Mouse (Mus musculus): ENCODE data around the gene Usp2.

Usp2 gene

DNA sequence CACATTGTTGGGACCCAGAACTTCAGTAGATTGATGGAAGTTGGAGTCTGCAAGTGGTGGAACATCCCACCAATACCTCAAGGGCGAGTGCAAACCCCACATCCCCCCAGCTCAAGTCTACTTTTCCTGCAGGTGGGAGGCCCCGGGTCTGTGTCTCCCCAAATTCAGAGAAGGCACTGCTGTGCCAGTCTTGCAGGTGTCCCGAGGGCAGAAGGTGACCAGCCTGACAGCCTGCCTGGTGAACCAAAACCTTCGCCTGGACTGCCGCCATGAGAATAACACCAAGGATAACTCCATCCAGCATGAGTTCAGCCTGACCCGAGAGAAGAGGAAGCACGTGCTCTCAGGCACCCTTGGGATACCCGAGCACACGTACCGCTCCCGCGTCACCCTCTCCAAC lies 20.4 kb upstream of the Usp2 start:
- no peak for DNase-seq (ENCODE audit: low read depth, low spot score)

DNA sequence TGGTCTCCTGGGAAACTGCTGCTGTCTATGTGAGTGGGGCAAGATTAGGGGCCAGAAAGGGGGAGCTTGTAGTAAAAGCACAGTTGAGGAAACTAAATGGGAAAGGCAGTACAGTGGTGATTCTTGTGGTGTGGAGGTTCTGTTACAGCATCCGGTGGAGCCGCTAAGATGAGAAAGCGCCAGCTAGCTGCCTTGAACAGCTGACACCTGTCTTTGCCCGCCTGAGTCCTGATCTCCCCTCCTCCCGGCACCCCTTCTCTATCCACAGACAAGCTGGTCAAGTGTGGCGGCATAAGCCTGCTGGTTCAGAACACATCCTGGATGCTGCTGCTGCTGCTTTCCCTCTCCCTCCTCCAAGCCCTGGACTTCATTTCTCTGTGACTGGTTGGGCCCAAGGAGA lies 19.8 kb upstream of the Usp2 start:
- DNase-seq (ENCODE audit: low read depth, low spot score): no peak

DNA sequence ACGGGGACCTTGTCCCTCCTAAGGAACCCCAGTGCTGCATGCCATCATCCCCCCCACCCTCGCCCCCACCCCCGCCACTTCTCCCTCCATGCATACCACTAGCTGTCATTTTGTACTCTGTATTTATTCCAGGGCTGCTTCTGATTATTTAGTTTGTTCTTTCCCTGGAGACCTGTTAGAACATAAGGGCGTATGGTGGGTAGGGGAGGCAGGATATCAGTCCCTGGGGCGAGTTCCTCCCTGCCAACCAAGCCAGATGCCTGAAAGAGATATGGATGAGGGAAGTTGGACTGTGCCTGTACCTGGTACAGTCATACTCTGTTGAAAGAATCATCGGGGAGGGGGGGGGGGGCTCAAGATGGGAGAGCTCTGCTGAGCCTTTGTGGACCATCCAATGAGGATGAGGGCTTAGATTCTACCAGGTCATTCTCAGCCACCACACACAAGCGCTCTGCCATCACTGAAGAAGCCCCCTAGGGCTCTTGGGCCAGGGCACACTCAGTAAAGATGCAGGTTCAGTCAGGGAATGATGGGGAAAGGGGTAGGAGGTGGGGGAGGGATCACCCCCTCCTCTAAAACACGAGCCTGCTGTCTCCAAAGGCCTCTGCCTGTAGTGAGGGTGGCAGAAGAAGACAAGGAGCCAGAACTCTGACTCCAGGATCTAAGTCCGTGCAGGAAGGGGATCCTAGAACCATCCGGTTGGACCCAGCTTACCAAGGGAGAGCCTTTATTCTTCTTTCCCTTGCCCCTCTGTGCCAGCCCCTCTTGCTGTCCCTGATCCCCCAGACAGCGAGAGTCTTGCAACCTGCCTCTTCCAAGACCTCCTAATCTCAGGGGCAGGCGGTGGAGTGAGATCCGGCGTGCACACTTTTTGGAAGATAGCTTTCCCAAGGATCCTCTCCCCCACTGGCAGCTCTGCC lies 19.0 kb upstream of the Usp2 start:
- DNase-seq (ENCODE audit: low read depth, low spot score): no peak

DNA sequence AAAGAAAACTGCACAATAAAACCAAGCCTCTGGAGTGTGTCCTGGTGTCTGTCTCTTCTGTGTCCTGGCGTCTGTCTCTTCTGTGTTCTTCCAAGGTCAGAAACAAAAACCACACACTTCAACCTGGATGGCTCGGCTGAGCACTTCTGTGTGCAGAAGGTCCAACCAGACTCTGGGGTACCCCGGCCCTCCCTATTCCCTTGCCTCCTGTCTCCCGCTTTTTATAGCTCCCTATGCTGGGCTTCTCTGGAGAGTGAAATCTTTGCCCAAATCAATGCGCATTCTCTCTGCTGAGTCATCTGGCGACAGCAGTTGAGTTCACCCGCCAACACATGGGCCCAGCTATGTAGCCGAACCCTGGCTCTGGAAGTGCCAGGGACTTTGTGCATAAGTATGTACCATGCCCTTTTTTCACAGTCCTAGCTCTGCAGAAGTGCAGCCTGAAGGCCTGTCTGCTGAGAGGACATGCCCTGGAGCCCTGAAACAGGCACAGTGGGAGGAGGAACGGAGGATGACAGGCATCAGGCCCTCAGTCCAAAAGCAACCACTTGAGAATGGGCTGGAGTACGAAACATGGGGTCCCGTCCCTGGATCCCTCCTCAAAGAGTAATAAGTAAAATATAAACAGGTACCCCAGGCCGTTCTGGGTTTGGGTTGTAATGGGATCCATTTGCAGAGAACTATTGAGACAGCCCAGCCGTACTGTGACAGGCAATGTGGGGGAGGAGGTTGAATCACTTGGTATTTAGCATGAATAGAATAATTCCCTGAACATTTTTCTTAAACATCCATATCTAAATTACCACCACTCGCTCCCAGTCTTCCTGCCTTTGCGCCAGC lies 18.1 kb upstream of the Usp2 start:
- no peak for DNase-seq (ENCODE audit: low read depth, low spot score)

DNA sequence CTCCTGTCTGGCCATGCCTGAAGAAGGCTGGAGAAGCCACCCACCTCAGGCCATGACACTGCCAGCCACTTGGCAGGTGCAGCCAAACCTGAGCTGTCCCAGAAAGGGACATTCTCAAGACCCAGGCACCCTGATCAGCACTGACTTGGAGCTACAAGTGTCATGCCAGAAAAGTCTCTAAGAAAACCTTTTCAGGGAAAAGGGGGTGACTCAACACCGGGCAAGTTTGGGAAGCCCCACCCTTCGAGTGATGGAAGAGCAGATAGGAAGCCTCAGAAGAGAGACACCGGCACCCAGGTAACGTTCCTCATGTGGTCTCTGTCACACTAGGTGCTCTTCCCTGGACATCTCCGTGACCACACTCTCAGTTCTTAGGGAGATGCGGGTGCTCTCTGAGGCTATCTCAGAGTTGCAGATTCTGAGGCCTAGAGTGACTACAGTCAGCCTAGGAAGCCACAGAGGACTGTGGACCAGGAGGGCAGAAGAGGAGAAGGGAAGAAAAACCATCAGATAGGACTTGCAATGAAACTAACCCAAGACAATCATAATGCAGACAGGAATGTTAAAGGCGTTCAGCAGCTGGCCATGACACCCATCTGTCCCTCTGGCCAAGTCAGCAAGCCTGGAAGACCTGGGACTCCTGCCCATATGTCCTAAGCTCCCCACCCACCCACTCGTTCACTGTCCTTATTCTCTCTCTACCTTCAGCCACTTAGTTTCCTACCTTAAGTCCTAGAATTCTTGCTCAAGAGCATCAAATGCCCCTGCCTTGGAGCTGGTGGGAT lies 17.2 kb upstream of the Usp2 start:
- DNase-seq (ENCODE audit: low read depth, low spot score): no peak

DNA sequence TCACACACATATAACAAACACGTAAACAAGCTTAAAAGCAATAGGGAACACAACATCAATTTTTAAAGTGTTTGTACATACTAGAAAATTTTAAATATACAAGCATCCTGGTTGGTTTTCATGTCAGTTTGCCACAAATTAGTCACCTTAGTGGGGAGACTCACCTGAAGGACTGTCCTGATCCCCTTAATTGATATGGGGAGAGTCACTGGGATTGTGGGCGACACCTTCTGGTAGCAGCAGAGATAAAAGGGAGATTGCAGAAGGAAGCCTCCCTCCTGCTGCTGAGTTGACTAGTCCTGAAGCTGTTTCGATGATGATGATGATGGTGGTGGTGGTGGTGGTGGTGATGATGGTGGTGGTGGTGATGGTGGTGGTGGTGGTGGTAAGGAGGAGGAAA lies 14.0 kb upstream of the Usp2 start:
- DNase-seq (ENCODE audit: low read depth, low spot score): no peak

DNA sequence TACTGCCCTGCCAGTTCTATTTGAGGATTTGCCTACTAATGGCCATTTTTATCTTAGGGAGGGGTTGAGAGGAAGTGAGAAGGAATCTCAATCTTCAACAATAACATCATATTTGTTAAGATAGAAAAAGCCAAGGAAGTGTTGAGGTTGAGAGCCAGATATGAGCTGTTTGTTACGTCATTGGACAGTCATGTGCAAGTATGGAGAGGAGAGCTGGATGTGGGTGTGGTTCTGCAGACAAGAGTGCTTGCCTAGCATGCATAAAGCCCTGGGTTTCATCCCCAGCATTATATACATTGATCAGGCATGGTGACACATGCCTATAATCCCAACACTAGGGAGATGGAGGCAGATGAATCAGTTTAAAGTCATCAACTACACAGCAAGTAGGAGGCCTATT lies 12.9 kb upstream of the Usp2 start:
- DNase-seq (ENCODE audit: low read depth, low spot score): no peak

DNA sequence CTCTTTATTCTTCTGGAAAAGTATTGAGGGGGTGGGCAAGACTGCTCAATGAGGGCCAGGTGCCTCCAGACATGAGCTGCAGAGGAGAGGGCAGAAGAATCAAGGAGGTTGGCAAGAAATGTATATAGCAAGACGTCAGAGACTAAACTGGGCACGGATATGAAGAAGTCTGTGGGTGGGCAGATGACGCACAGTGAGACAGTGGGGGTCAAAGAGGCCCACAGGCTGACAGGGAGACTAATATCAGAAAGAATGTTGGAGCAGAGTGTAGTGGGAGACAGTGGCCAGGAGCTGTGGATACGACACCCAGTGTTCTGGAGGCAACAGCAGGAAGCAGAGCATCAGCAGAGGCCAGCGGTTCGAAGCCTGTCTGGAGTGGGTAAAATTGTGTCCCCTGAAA lies 8.2 kb upstream of the Usp2 start:
- DNase-seq (ENCODE audit: low read depth, low spot score): no peak

DNA sequence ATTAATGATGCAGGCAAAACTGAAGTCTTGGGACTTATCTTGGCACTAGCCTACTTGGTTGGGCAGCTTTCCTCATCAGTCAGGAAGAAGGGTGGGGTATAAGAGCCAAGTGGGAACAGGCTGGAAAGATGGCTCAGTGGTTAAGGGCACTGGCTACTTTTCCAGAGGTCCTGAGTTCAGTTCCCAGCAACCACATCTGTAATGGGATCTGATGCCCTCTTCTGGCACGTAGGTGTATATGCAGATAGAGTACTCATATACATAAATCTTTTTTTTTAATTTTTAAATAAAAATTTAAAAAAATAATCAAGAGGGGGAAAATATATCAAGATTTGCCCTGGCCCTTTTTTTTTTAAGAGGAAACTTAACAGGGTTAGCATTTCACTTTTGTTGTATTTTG lies 1.6 kb upstream of the Usp2 start:
- DNase-seq (ENCODE audit: low read depth, low spot score): no peak

DNA sequence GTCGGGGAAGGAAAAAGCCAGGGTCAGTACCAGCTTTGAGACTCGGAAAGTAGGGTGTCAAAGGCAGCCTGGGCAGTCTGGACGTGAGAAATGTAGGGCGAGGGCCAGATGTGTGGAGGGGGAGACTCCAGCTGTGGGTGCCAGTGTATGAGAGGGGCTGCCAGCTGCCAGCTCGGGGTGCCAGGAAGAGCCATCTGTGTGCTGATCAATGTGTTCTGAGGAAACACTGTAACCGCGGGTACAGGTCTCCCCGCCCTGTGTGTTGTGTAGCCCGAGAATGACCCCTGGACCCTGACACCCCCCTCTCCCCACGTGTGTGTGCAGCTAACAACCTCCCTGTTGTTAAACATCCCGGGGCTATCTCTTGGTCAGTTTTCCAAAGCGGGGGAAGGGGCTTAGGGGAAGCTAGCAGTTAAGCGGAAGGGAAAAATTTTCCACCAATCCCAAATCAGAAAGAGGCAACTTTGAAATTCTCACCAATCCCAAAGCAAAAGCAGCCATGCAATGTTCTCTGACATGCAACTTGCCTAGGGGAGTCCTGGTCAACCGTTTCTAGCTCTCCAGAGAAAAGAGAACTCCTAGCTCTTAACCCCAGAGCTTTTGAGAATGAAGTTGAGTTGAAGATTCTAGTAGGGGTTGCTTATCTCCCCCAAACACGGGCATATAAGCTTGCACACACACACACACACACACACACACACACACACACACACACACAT lies 579 bp downstream of the Usp2 start:
- no peak for DNase-seq (ENCODE audit: low read depth, low spot score)

DNA sequence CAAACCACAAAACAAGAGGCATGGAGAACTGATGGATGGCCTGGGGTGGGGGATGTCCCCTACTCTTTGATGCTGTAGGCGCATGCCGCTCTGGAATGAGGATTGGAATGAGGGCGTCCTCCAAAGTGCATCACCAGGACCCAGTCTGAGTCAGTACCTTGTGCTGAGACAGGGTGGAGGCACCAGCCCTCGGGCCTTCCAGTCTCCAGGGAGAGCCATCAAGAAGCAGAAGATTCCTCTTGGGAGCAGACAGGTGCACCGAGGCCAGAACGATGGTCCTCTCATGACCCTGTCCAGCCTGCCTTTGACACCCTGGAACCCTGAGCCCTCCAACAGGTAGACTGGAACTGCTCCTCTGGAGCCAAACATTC lies 1.1 kb downstream of the Usp2 start:
- no peak for DNase-seq (ENCODE audit: low read depth, low spot score)

DNA sequence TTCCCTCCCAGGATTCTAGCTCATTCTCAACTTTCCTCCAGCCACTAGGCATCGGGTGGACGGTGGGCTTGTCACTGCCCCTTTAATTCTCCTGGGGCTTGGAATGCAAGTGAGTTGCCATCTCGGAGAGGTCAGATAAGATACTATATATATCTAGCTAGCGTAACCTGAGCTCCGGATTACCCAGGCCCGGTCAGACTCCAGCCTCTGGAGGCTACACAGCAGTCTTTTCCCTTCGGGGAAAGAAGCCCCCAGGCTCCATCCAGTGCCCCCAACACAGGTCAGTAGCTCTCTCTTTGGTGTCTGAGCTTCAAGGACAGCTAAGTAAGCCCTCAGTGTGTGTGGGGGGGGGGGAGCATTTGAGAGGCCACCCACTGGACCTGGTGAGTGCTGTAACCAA lies 2.4 kb downstream of the Usp2 start:
- no peak for DNase-seq (ENCODE audit: low read depth, low spot score)

DNA sequence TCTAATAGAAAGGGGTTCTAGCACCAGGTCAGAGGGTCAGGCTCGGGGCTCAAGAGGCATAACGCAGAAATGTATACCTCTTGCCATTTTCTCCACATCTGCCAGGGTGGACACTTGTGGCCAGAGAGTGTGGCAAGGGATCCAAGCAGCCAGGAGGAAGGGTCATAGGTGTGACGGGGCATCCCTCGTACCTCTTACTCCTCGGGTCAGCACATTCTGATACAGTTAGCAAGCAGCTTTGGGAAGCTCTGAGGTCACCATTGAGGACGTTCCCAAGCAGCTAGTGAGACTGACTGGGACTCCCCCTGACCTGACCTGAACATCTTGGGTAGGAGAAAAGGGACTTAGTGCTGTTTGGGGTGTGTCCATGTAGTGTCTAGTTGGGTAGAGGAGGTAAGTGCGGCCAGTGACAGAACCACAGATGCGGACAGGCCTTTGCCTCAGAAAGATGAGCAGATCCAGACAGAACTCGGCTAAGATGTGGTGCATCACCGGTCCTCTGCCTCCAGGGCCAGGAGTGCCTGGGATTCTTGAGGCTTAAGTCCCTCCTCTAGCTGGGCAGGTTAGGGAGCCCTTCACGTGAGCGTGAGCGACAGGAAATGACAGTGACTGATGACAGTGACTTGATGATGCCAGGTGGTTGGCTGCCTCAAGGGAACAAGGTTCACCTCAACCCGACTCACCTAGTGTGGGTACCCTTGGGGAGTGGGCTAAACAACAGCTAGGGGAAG lies 3.5 kb downstream of the Usp2 start:
- no peak for DNase-seq (ENCODE audit: low read depth, low spot score)

DNA sequence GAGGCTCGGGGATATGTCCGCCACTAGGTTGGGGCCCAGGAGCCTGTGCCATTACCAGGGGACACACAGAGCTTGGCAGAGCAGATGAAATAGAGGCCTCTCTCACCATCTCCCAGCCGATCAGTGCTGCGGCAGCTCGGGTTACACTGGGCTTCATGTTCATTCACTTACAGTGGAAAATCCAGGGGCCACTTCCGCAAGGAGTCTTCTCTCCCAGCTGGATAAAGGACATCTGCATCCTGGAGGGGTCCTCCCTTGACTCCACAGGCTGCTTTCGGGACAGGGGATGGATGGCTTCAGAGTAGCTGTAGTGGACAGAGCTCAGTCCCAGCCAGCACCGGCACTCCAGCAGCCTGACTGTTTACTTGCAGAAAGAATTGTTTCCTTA lies 4.0 kb downstream of the Usp2 start:
- no peak for DNase-seq (ENCODE audit: low read depth, low spot score)

DNA sequence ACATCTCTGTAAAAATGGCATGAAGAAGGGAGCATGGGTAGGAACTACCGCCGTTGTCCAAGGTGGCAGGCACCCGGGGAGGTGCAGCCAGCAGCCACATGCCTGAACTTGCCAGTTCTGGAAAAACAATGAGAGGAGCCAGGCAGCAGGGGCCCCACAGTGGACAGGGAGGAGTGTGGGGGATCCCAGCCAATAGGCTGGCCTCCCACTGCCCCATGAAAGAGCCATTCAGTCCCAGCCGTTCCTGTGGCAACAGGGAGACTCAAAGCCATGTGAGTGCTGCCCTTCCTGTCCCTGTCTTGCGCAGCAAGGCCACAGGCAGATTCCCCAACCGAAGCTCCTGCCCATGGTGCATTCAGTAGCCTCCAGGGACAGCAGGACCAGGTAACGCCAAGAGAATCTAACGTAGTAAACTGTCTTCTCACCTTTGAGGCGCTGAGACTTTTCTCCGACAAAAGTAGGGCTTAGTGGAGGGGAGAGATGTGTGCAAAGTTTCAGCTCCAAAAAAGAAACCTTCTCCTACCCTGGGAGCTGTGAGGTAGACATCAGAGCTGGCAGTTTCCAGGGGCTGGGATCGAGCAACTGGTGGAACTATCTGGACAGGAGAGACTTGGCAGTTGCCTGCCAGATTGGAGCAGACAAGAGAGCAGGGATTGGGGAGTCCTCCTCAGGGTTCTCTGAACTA lies 5.2 kb downstream of the Usp2 start:
- DNase-seq (ENCODE audit: low read depth, low spot score): no peak

DNA sequence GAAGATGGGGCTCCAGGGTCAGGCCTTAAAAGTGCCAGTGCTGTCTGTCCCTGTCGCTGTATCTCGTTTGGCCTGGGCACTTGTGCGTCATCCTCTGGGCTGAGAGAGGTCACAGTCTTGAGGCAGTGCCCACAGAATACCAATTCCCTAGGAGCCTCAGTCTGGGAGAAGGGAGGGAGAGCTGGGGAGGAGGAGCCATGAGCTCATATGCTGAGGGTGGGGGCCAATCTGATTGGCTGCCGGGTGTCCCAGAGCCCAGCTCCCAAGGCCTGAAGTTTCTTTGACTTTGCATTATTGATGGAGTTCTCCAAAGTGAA lies 5.7 kb downstream of the Usp2 start:
- DNase-seq (ENCODE audit: low read depth, low spot score): no peak

DNA sequence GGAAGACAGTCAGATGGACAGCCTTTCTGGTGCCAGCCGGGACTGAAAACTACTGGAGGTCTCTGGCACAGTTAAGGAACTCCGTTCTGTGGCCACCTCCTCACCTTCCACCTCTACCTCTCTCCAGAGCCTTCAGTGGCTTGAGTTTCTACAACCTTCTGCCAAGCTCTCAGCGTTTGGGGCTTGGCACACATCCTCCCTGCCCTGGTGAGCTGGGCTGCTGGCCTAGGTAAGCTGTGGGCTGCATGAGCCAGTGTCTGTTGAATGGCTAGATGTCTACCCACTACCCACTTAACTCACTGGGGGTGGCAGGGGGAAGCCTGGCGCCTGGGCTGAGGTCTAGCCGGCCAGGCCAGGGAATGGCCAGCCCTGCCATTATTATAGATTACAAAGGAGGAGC lies 6.3 kb downstream of the Usp2 start:
- no peak for DNase-seq (ENCODE audit: low read depth, low spot score)

DNA sequence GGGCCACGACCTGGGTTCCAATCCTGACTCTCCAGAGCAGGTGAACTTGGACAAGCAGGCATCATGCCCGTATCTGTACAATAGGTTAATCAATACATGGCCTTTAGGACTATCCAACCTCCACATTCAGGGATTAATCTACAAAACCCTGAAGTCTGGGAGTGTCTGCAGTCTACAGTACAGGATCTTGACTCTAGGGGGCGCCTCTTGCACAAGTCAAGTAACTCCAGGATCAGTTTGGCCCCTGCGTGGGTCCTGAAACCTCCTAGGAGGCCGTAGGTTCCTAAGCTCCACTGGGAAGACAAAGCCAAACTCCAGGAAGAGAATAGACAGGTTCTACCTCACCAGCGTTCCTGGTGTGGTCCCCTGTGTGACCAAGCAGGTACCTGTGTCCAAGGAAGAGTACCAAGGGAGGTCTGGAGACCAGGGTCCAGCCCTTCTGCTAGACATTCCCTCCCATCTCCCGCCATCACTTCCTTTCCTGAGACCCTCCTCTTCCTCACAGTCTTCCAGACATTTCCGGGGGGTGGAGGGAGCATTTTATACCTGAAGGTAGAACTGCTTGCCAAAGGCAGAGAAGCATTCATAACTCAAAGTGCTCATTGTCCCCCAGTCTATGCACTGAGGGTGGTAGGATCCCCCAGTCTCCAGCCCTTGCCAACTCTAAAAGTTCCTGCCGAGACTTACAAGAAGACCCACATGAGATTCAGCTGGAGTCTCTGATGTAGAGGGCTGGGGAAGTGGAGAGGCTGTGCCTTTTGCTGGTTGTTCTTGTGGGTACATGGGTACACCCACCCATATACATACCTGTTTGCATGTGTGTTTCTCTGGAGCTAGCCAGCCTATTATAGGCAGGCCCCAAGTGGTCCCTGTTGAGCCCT lies 7.8 kb downstream of the Usp2 start:
- no peak for DNase-seq (ENCODE audit: low read depth, low spot score)

DNA sequence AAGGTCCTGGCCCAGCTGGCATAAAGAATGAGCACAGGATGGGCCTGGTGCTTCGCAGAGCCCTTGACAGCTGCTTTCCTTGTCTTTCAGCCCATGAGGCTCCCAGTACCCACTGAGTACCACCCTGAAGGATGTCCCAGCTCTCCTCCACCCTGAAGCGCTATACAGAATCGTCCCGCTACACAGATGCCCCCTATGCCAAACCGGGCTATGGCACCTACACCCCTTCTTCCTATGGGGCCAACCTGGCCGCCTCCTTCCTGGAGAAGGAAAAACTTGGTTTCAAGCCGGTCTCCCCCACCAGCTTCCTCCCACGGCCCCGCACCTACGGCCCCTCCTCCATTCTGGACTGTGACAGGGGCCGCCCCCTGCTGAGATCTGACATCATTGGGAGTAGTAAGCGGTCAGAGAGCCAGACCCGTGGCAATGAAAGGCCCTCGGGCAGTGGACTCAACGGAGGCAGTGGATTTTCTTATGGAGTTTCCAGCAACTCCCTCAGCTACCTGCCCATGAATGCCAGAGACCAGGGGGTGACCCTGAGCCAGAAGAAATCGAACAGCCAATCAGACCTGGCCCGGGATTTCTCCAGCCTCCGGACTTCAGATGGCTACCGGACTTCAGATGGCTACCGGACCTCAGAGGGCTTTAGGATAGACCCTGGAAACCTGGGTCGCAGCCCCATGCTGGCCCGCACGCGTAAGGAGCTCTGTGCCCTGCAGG lies 8.6 kb downstream of the Usp2 start:
- DNase-seq (ENCODE audit: low read depth, low spot score): no peak

Data from retina, adult 2 months (tissue).